Mouse (Mus musculus): ENCODE measurements around the gene Dgki.

Dgki gene

GRCm38 (mm10) chr6:36815992-36816391 lies 484.0 kb downstream of the Dgki start:
- in situ Hi-C loops (cut with MboI, MseI), result no loop called here

- in situ Hi-C loops (cut with MboI, MseI), result no loop called here
Observed at GRCm38 (mm10) chr6:36812666-36813515, 487.1 kb downstream of the Dgki start.

GRCm38 (mm10) chr6:36810448-36810847 lies 489.5 kb downstream of the Dgki start:
- in situ Hi-C loops (cut with MboI, MseI), result no loop called here

DNA sequence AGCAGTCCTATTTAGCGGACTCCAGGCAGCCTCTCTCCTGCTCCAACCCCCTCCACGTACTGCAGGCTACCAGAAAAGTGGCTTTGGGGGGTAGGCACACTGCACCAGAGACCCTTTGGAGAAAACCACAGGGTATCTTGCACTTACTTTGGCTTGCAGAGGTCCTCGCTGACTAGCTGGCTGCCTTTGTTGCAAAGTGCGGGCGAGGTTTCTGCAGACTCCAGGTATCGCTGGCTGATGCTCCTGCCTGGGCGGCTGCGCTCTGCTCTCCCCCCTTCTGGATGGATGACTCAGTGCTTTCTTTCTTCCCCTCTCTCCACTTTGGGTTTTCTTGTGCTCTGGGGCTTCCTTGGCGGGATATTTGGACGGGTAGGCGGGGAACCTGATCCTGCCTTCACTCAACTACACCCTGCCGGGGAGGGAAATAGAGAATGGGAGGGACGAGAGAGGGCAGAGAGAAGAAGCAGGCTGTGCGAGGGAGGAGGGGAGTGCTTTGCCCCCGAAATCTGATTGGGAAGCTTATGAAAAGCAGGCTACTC lies 490.2 kb downstream of the Dgki start, which contains the start of gene Ptn:
Ptn (minus strand) TSS at position 474 of the 539 bp plus-strand sequence.
- in situ Hi-C loops (cut with MboI, MseI), result no loop called here

DNA sequence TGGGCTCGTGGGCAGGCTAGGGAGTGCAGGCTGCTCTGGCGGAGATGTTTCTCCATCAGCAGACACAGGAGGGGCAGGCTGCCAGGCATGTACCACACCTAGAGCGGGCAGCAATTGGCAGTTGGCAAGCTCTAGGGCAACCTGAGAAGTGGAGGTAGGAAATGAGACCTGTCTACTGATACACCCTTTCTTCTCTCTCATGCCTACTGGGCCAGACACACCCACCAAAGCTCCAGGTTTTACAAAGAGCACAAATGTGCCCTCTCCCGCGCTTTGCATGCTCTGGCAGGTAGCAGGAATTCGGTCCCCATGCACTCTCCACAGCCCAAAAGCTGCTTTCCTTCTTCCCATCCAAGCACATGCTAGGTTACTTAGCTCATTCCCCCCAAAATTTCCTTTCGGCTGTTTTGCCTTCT lies 490.7 kb downstream of the Dgki start:
- in situ Hi-C loops (cut with MboI, MseI), result no loop called here

- in situ Hi-C loops (cut with MboI, MseI), result no loop called here
Observed at GRCm38 (mm10) chr6:36808306-36809058, 491.5 kb downstream of the Dgki start.

GRCm38 (mm10) chr6:36806906-36807305 lies 493.1 kb downstream of the Dgki start:
- in situ Hi-C loops (cut with MboI, MseI), result no loop called here

DNA sequence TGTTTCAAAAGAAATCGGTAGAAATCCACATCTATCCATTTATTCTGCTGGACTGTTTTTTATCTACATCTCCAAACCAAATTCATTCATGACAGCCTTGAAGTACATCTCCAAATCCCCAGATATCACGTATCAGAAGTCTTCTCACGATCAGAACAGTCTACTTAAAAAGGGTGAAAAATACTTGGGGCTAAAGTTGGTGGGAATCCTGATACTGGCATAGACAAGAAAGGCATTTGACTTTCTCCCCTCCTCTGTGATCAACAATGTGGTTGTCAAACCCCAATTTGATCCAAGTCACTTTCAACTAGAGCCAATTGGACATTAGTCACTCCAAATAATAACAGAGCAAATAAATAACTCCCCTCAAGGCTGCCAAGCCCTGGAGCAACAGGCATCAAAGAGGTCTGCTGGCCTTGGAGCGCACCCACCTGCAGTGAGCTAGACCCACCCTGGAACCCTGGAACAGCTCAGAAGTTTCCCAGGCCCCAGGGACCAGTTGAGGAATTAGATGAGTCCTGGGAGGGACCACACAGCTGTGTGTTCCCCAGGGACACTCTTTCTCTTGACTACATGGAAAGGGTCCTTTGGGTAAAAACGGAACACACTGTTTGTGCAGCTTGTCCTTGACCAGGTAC lies 499.6 kb downstream of the Dgki start:
- in situ Hi-C loops (cut with MboI, MseI), result no loop called here

DNA sequence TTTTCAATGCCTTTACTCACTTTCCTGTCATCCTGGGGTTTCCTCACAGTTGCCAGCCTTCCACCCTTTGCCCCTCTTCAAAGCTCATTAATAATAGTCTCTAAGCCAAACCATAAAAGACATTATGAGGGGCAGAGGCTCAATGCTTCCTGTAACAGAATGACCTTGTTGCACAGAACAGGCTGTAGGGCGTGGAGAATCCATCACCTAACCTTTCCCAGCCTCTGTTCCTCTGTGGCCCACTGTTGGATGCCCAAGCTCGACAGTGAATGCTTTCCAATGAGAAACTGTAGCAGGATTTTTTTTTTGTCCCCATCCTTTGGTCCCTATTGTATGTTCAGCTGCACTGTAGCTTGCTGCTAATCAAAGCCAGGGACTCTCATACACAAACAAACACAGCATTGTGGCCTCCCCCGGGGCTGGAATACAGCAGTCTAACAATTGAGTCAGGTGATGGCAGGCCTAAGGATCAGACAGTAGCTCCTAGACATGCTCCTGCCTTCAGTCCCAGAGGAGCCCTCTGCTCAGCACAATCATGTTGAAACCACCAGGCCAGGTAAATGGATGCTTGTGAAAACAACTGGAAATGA lies 502.8 kb downstream of the Dgki start:
- in situ Hi-C loops (cut with MboI, MseI), result no loop called here
